Mouse (Mus musculus) embryo, embryonic 9.5 days (tissue): ENCODE measurements around the gene Eif4a1.

Source experiments
- DNase-seq: peaks from one replicate; pipeline ENCODE4 v3.0.0-alpha.2; 2017; ENCODE audit errors: extremely low spot score

The Eif4a1 gene

GRCm38 (mm10) chr11:69699595-69699994 is 27.4 kb upstream of the Eif4a1 start:
- no peak for DNase-seq

DNA sequence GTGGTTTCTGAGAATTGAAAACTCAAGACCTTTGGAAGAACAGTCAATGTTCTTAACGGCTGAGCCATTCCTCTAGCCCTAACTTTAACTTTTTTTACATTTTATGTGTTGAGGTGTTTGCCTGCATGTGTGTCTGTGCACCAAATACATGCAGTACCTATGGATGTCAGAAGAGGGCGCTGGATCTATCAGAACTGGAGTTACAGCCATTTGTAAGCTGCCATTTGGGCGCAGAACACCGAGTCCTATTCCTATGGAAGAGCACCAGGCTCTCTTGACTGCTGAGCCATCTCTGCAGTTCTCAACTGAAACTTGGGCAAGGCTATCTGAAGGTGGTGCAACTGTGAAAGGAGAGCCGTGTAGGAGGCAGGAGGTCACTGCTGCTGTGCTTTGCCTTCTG is 26.4 kb upstream of the Eif4a1 start:
- no peak for DNase-seq

GRCm38 (mm10) chr11:69697396-69697795 is 25.2 kb upstream of the Eif4a1 start:
- DNase-seq, result no peak

GRCm38 (mm10) chr11:69695361-69696181 is 23.3 kb upstream of the Eif4a1 start, which contains the start of the genes Tnfsf12 and Tnfsfm13:
TSS of gene Tnfsf12 (minus strand) at chr11:69695849.
TSS of gene Tnfsfm13 (minus strand) at chr11:69696098.
- DNase-seq, result peak; percentile 71

- DNase-seq, result no peak
Measured at GRCm38 (mm10) chr11:69695046-69695360, 22.8 kb upstream of the Eif4a1 start.

GRCm38 (mm10) chr11:69693421-69693965 is 21.3 kb upstream of the Eif4a1 start:
- DNase-seq, result no peak

DNA sequence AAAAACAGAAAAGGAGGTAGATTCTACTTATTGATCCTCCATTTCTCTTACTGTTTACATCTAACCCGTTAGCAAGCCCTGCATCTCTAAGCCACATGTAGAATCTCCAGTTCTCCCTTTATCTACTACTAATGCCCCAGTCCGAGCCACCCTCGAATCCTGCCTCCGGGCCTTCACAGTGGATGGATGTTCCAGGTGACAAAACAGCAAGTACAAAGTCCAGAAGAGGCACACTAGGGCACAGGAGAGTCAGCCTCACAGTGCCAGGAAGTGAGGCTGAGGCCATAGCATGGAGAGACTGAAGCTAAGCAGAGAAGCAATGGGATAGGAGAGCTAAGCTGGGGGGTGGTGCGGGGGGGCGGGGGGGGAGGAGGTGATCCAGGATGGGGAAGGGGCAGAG is 20.6 kb upstream of the Eif4a1 start:
- DNase-seq, result no peak

DNA sequence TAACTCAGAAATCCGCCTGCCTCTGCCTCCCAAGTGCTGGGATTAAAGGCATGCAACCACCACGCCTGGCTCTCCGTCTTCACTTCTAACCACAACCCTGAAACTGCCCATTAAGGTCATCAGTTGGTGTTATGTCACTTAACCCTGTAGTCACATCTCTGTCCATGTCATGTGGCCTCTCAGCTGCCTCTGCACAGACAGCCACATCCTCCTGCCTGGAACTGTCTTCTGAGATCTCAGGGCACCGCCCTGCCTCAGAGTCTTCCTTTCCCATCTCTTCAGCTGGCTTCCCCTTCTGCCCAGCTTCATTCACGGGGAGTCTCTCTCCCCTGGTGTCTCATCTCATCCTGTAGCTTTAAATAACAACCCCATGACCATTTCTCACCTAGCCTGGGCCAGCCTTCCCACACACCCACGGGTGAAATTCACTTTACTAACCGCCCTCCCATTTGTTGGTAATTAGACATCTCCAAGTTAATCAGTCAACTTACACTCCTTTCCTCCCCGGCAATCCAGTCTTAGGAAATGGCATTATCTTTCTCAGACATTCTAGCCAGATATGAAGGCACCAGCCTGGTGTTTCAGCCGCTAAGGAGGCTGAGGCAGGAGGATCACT is 20.1 kb upstream of the Eif4a1 start:
- no peak for DNase-seq

- DNase-seq, result no peak
Measured at GRCm38 (mm10) chr11:69689891-69690290, 17.7 kb upstream of the Eif4a1 start.

GRCm38 (mm10) chr11:69687061-69687460 is 14.8 kb upstream of the Eif4a1 start:
- no peak for DNase-seq

- no peak for DNase-seq
Measured at GRCm38 (mm10) chr11:69686377-69686776, 14.2 kb upstream of the Eif4a1 start.

- no peak for DNase-seq
Measured at GRCm38 (mm10) chr11:69685526-69686148, 13.4 kb upstream of the Eif4a1 start, which contains the start of gene Tnfsf13. TSS of gene Tnfsf13 (minus strand) at chr11:69685784.

DNA sequence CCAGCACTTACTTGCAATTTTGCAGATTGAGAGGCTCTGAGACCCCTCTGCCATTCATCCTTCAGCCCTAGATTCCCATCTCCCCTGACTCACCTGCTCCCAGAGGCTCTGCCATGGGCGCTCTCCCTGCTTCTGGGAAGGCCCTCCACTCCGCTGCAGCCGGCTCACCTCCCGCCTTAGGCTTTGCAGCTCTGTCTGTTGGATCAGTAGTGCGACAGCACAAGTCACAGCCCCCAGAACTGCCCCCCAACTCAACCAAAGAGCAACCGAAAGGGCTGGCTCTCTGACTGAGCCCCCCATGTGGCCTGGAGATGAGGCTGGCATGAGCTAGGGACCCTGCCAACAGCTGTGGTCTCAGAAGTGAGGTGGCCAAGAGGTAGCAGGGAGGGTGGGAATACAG is 12.7 kb upstream of the Eif4a1 start:
- DNase-seq, result no peak

DNA sequence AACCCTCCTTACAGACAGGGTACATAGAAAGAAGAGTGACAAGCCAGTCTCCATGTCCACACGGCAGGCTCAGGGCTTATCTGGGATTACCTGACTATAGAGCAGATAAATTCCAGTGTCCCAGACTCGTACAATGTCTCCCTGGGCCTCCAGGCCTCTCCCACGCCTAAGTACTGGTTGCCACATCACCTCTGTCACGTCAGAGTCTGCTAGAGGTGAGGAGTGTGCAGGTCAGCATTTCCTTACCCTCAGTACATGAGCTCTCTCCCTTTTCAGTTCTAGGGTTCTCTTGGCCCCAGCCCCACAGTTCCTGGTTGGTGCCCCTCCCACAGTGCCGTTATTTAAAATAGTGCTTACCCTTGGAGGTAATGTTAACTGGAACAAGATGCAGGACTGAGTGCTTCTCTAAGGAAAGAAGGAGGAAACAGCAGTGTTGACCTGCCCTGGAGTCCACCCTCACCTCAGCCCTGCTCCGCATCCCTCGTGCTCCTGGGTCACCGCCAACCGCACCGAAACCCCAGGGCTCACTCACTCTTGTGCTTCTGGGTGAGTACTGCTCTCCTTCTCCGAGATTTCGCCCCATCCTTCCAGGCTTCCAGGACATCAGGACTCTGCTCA is 12.0 kb upstream of the Eif4a1 start:
- no peak for DNase-seq

- DNase-seq, result no peak
Measured at GRCm38 (mm10) chr11:69683576-69683975, 11.4 kb upstream of the Eif4a1 start.

DNA sequence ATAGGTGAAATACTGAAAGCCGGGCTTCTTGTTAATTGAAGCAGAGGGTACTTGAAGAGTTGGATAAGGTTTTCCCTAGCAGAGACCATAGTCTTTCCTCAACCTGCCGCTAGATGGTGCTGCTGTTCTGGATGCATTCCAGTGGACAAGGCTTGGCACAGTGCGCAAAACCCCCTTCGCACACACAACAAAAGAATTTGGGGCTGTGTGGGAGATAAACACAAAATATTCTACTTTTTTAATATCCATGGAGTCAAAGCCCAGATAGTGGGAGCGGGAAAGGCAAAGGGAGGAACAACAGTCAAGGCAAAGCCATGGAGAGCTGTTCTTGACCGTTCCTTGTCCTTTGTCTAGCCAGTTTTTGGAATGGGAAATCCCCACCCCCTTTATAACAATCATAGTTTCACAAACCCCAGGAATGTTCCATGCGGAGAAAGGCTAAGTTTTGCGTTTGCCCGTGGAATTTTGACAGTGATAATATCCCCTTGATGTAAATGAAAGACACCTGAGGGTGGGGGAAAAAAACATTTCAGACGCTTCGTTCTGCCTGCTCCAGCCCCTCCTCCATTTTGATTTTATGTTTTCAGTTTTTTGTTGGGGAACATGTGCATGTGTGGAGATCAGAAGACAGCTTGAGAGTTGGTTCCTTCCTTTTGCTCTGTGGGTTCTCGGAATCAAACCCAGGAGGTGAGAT is 10.8 kb upstream of the Eif4a1 start:
- peak; percentile 91 for DNase-seq

- no peak for DNase-seq
Measured at GRCm38 (mm10) chr11:69682209-69682839, 10.1 kb upstream of the Eif4a1 start.

GRCm38 (mm10) chr11:69681314-69682208 is 9.3 kb upstream of the Eif4a1 start, which contains the start of gene Senp3:
TSS of gene Senp3 (minus strand) at chr11:69682084.
- DNase-seq, result peak; percentile 98

GRCm38 (mm10) chr11:69680136-69680855 is 8.1 kb upstream of the Eif4a1 start:
- no peak for DNase-seq
